Mouse (Mus musculus): ENCODE measurements at regions not wholly inside any gene's neighbourhood (a gene's known extent, or its start where the extent isn't known, plus 50 kb on each side); places are given as distances from the start of the nearest gene placed in this dataset.

DNA sequence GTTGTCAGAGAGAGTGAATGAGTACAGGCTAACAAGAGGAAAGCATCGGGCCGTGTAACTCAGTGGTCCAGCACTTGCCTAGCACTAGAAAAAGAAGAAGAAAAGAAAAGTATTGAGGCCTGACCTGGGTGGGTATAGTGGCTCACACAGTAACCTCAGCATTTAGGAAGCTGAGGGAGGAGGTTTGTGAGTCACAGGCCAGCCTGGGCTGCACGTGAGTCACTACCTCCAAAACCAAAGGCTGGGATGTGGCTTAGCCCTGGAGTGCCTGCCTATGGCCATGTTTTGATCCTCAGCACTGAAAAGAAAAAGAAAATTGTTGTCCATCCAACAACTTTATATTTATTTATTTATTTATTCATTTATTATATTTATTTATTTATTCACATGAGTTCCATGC is 51.2 kb upstream of the Kcnk12 start:
- Histone ChIP-seq H3K4me2 (ENCODE audit: low read length) (no peak overlapping the region), H3K4me3 (ENCODE audit: low read depth, low read length) (no peak overlapping the region), H3K36me3 (ENCODE audit: control insufficient read depth, insufficient read depth, low read length) (no peaks in the 10 kb centered on the region), H3K4me1 (replicated peaks; ENCODE audit: control insufficient read depth, insufficient read depth, low read length) (no peaks in the 10 kb centered on the region), H3K9me3 (ENCODE audit: control insufficient read depth, low read length) (no peaks in the 10 kb centered on the region), H3K9ac (ENCODE audit: low read length) (no peak overlapping the region), H3K27me3 (replicated peaks; ENCODE audit: control insufficient read depth, insufficient read depth, low read length) (no peaks in the 10 kb centered on the region), H3K27ac (ENCODE audit: low read depth) (no peak overlapping the region)
- ATAC-seq (replicated peaks; ENCODE audit: low FRiP score, low TSS enrichment, low read depth), result no peak
- DNase-seq (ENCODE audit: low spot score), result no peak
- 62% methylated on average over 3 of the region's 3 CpGs for WGBS

All from intestine, embryonic 14.5 days (tissue).